Mouse (Mus musculus) kidney, adult 9 months (tissue): ENCODE data around the gene Pear1.
A peak's percentile ranks its signal among the peaks of the same experiment; 100 is the strongest.

Experiments used
- DNase-seq: peaks from one replicate; pipeline ENCODE4 v3.0.0; 2022

Pear1 gene

GRCm38 (mm10) chr3:87763683-87764289 lies 60.3 kb downstream of the Pear1 start:
- peak; percentile 79 for DNase-seq

GRCm38 (mm10) chr3:87763202-87763601 lies 60.9 kb downstream of the Pear1 start:
- DNase-seq = no peak

GRCm38 (mm10) chr3:87761408-87762375 lies 62.4 kb downstream of the Pear1 start:
- DNase-seq = peak; percentile 70

- no peak for DNase-seq
These were observed 65.5 kb downstream of the Pear1 start for GRCm38 (mm10) chr3:87758641-87759040.

GRCm38 (mm10) chr3:87756488-87756887 lies 67.6 kb downstream of the Pear1 start:
- no peak for DNase-seq

- DNase-seq = peak; percentile 88
These were observed 68.1 kb downstream of the Pear1 start for GRCm38 (mm10) chr3:87755964-87756363.

- DNase-seq = no peak
These were observed 70.3 kb downstream of the Pear1 start for GRCm38 (mm10) chr3:87753829-87754228.

- DNase-seq = no peak
These were observed 71.5 kb downstream of the Pear1 start for GRCm38 (mm10) chr3:87752567-87752966.

- no peak for DNase-seq
These were observed 74.1 kb downstream of the Pear1 start for GRCm38 (mm10) chr3:87749977-87750376.

GRCm38 (mm10) chr3:87749036-87749435 lies 75.1 kb downstream of the Pear1 start:
- peak; percentile 74 for DNase-seq

- peak; percentile 65 for DNase-seq
These were observed 75.7 kb downstream of the Pear1 start, which contains the start of gene Lrrc71 for GRCm38 (mm10) chr3:87748431-87748830. TSS of gene Lrrc71 (minus strand) at chr3:87748625.

- DNase-seq = no peak
These were observed 79.0 kb downstream of the Pear1 start for GRCm38 (mm10) chr3:87745036-87745659.

GRCm38 (mm10) chr3:87743927-87744326 lies 80.2 kb downstream of the Pear1 start:
- DNase-seq = no peak

- no peak for DNase-seq
These were observed 81.4 kb downstream of the Pear1 start for GRCm38 (mm10) chr3:87742735-87743134.

- no peak for DNase-seq
These were observed 82.1 kb downstream of the Pear1 start for GRCm38 (mm10) chr3:87742013-87742412.

- no peak for DNase-seq
These were observed 85.2 kb downstream of the Pear1 start for GRCm38 (mm10) chr3:87738906-87739305.

GRCm38 (mm10) chr3:87735335-87735734 lies 88.8 kb downstream of the Pear1 start:
- no peak for DNase-seq

GRCm38 (mm10) chr3:87733984-87734761 lies 89.9 kb downstream of the Pear1 start:
- no peak for DNase-seq

GRCm38 (mm10) chr3:87733098-87733497 lies 91.0 kb downstream of the Pear1 start:
- DNase-seq = no peak

GRCm38 (mm10) chr3:87728696-87729095 lies 95.4 kb downstream of the Pear1 start:
- DNase-seq = no peak

GRCm38 (mm10) chr3:87726191-87726590 lies 97.9 kb downstream of the Pear1 start:
- no peak for DNase-seq

GRCm38 (mm10) chr3:87725396-87726160 lies 98.5 kb downstream of the Pear1 start:
- no peak for DNase-seq
